Mouse (Mus musculus): Measurements from ENCODE around the gene Nrn1. TPM values are rescaled to one million over a fixed set of nuclear protein-coding genes. Genes with fewer than 3 reads are reported as not detected.

The Nrn1 gene
- polyA plus RNA-seq, 1 experiment = 10.5 TPM

DNA sequence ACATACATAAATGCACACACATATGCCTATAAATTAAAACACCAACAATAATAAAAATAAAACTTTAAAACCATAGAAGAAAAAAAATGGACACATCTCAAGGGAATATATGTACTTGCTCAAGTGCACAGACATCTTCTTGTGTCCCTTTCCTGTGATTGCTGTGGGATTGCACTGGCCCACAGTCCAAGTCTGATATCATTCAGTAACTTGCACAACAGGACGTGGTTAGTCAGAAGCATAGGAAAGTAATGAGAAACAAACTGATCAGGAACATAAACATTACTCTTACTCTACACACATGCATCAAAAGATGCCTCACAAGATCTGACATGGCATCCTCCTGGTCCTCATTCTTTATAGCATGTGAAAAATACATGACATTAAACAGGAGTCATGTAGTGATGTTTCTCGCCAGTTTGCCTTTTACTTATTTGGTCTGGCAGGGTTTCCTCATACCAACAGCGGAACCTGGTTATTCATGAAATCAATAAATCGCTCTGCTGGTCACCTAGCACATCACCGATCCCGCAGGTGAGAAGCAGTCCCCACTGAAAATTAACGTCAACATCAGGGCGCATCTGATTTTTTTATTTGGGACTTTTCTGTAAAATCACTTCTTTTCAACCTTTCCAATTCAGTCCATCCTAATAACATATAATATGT is 54.1 kb downstream of the Nrn1 start:
- Histone ChIP-seq H3ac (ENCODE audit: control insufficient read depth, insufficient read length, low read depth) (no peak overlapping the region), H3K79me2 (ENCODE audit: control insufficient read depth, insufficient read depth) (no peaks in the 10 kb centered on the region), H3K36me3 (ENCODE audit: control insufficient read depth, insufficient read depth) (no peaks in the 10 kb centered on the region), H3K27me3 (ENCODE audit: control insufficient read depth, insufficient read depth, insufficient read length) (no peaks in the 10 kb centered on the region), H3K79me3 (ENCODE audit: low read depth) (no peaks in the 10 kb centered on the region), H3K4me3 (ENCODE audit: insufficient read depth, poor library complexity, severe bottlenecking) (no peak overlapping the region)
- no peak for TF ChIP-seq MAX (IDR thresholded peaks at IDR 0.05)
- TF ChIP-seq MYOD1 (IDR thresholded peaks at IDR 0.05; ENCODE audit: control insufficient read depth, insufficient read length, low read depth) = no peak

- H3K4me3 ChIP-seq (ENCODE audit: insufficient read depth, poor library complexity, severe bottlenecking) = no peak overlapping the region
- H3K79me3 ChIP-seq (ENCODE audit: low read depth) = no peaks in the 10 kb centered on the region
- H3K27me3 ChIP-seq (ENCODE audit: control insufficient read depth, insufficient read depth, insufficient read length) = no peaks in the 10 kb centered on the region
- no peaks in the 10 kb centered on the region for H3K79me2 ChIP-seq (ENCODE audit: control insufficient read depth, insufficient read depth)
- no peak overlapping the region for H3ac ChIP-seq (ENCODE audit: control insufficient read depth, insufficient read length, low read depth)
- TF ChIP-seq CEBPB (IDR thresholded peaks at IDR 0.05; ENCODE audit: low read depth) (no peak), MYOG (IDR thresholded peaks at IDR 0.05; ENCODE audit: control insufficient read depth, extremely low read depth, insufficient read length) (no peak), CTCF (IDR thresholded peaks at IDR 0.05; ENCODE audit: control insufficient read depth, insufficient read depth, insufficient read length) (no peak), USF1 (IDR thresholded peaks at IDR 0.05; ENCODE audit: low read depth) (no peak), MYOD1 (IDR thresholded peaks at IDR 0.05; ENCODE audit: control insufficient read depth, insufficient read length, low read depth) (no peak), FOSL1 (IDR thresholded peaks at IDR 0.05; ENCODE audit: insufficient read depth, low read length, poor library complexity, severe bottlenecking) (no peak), MAX (IDR thresholded peaks at IDR 0.05) (no peak)
- no peaks in the 10 kb centered on the region for H3K36me3 ChIP-seq (ENCODE audit: control insufficient read depth, insufficient read depth)
These were observed 55.6 kb downstream of the Nrn1 start for GRCm38 (mm10) chr13:36679345-36679744.

Data from C2C12 (cell line).